Mouse (Mus musculus): Measurements from ENCODE around the gene Usp25.

Usp25 gene

GRCm38 (mm10) chr16:77013427-77014320 is at the start of gene Usp25:
Gene Usp25 (plus strand): TSS chr16:77013706.
- DNase-seq (ENCODE audit: low read depth, low spot score): peak; percentile 85

DNA sequence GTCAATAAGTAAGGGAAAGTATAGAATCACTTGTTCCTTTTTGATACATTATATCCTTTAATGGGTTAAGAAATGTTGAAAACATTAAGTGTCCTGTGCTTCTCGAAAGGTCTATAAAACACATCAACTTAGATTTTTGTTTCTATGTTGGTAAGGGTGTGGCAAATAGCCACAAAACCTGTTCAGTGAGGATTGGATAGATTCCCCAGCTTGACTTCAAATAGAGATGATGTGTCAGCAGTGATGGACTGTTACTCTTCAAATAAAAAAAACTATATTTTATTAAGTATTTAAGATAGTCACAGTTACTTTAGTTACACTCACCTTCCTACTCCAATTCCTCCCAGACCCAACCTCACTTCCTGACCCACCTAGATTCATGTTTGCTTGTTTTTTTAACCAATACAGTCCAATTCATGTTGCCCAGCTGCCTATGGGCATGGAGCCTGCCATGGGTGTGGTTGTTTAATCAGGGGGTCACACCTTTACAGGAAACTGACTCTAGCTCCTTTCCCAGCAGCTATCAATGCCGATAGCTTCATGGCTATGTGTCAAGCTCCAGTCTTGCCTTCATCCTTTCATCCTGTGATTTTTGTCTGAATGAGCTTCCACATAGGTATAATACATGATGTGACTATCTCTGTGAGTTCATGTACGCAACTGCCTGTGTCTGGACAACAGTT is 45.8 kb upstream of the Usp25 start:
- no peak for DNase-seq (ENCODE audit: low read depth, low spot score)

DNA sequence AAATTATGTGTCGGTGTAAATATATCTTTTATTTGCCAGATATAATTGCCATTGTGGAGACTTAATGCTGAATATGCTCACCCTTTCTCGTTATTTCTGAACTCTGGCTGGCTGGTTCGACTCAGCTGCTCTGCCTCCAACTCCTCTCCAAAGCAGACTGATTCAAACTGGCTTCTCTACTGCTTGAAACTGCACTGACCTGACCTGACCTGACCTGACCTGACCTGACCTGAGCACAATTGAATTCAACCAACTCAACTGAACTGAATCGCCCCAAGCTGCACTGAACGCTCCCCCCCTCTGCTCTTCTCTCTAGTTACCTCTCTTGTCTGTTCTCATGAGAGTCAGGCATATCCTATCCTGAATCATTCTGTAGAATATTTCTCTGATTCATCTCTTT is 42.3 kb upstream of the Usp25 start:
- no peak for DNase-seq (ENCODE audit: low read depth, low spot score)

DNA sequence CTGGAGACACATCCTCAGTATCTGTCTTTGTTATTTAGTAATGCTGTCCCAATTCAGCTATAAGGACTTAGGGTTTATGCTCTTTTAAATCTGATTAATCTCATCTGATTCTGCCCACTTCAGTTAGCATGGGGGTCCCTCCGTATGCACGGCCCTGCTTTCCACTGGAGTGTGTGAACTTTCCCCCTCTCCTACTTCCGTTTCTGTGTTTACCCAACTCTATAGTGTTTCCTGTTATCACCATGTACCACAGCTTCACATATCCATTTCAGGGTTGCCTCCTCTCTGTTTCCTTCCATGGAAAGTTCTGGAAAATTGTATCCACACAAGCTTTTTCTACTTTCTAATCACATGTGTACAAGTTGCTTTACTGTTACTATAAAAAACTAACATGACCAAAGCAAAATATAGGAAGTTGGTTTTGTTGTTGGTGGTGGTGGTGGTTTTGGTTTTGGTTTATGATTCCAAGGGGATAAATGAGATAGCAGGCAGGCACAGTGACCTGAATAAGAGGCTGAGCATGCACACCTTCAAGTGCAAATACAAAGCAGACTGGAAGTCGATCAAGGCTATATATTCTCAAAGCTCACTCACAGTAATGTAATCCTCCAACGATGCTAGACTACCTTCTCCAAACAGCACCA is 36.6 kb upstream of the Usp25 start:
- no peak for DNase-seq (ENCODE audit: low read depth, low spot score)

GRCm38 (mm10) chr16:76983696-76984095 is 29.8 kb upstream of the Usp25 start:
- DNase-seq (ENCODE audit: low read depth, low spot score): peak; percentile 73

DNA sequence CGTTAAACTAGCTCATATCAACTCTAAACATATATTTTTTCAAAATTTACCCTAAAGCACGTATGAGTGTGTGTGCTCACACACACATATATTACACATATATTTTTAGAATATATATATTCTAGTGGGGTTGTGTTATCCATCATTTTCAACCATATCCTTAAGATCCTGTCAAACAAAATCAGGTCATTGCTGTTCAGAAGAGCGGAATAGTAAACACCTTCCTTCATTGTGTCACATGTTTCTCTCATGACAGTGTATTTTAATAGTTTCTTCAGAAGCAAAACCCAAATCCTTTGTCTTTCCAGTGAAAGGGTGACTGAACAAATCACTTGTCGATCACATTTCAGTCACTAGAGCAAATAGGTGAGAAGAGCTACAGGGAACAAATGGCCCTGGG is 25.8 kb upstream of the Usp25 start:
- DNase-seq (ENCODE audit: low read depth, low spot score): no peak

- no peak for DNase-seq (ENCODE audit: low read depth, low spot score)
Measured at GRCm38 (mm10) chr16:77003900-77004299, 9.6 kb upstream of the Usp25 start.

DNA sequence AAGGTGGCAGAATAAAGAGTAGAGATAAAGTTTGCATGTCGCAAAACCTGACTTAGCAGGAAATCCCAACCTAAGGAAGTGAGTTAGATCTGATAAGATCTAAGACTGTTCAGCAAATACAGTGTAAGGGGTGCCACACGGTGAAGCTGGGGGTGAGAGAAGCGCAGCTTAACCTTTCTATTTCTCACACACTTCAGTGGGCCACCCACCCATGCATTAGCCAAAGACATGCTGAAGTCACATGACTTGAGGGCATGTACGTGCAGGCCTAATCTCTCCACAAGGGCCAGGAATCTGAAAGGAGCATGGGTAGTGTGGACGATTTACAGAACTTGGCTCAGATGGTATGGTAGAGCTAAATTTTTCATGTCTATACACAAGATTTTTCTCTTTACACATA is 4.3 kb upstream of the Usp25 start:
- DNase-seq (ENCODE audit: low read depth, low spot score): no peak

- DNase-seq (ENCODE audit: low read depth, low spot score): no peak
Measured at GRCm38 (mm10) chr16:77014321-77015211, 1.1 kb downstream of the Usp25 start.

GRCm38 (mm10) chr16:77015380-77016346 is 2.2 kb downstream of the Usp25 start:
- no peak for DNase-seq (ENCODE audit: low read depth, low spot score)

DNA sequence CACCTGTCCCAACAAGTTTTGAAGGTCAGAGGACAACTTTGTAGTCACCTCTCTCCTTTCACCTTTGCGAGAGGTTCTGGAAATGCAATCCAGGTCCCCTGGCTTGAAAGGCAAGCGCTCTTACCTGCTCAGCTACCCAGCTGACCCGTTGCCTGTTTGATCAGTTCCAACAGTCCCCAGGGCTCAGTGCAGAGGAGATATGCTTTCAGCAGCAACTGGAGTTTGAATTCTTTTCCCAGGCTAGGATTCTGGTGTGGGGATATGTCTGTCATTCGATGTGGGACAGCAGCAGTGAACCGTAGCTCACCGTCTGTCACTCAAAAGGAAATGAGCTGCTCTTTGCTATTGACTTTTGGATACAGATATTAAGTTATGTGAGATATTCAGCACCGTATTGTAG is 4.4 kb downstream of the Usp25 start:
- DNase-seq (ENCODE audit: low read depth, low spot score): no peak

- no peak for DNase-seq (ENCODE audit: low read depth, low spot score)
Measured at GRCm38 (mm10) chr16:77020190-77020589, 6.7 kb downstream of the Usp25 start.

DNA sequence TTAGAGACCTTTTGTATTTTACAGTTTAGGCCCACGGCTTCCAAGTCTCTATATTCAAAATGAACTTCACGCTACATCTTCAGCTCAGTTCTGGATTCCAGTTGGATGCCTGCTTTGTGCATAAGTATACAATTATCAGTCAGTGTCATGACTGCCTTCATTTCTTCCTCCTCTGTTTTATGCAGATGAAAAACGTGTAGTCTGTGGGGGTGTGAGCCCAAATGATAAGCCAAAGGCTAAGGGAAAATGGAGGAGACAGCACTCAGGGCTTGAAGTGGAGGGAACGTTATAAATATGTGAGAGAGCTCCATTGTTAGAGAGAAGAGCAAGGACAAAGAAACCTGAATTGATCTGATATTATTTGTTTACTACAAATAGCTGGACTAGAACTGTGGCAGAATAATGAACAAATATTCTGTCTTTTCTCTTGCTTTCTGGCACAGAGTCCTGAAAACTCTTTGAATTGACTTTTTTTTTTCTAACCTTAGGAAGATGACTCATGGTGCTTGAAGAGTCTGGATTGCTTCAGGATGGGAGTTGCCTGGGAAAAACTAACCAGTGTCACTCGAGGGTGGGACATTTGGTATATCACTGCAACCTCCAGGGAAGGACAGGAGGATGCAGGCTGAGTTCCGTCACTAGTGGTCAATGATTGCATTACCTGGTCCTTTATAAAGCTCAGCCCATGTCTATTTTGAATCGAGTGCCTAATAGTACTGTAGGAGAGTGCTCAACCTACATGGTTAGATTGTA is 10.3 kb downstream of the Usp25 start:
- no peak for DNase-seq (ENCODE audit: low read depth, low spot score)

DNA sequence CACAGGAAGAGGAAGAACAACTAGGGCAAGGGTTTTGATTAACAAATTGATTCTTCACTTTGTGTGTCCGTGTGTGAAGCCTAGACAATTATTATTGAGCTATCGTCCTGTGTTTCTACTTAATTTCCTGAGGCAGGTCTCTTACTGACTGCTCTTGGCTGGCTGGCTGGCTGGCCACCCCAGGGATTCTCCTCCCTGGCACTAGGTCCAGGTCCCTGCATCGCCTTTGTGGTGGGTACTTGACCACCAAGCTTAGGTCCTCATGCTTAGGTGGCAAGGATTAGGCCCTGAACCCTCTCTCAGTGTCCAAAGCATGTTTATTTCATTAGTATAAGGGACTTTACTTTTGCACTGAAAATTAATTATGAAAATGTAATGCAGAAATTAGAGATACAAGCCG is 12.6 kb downstream of the Usp25 start:
- DNase-seq (ENCODE audit: low read depth, low spot score): no peak

- DNase-seq (ENCODE audit: low read depth, low spot score): no peak
Measured at GRCm38 (mm10) chr16:77026933-77027332, 13.4 kb downstream of the Usp25 start.

DNA sequence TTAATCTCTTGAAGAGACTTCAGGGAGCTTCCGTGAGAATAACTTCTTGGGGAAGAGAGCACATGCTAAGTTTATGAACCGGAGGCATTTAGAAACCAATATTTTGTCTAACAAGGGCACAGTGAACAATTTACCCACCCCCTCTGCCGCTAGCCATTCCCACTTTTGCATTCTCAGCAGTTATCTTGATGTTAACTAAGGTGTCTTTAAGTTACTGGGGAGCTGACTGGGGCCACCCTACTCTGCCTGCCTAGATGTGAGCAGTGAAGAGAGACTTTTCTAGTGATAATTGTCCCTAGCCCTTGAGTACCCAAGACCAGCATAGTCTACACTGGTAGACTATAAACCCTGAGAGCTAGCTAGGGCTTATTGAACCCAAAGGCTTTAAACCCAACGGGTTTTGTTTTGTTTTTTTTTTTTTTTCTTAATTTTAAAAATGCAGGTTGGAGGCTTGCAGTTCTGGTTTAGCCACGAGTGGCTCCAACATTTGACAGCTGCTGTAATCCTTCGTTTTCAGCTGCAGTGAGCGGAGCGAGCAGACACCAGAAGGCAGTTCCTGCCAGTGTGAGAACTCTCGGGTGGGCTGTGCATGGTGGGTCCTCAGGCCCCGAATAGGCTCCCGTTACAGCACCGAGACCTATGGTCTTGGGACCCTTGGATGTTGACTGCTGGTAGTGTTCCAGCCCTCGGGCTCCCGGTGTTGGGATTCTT is 14.6 kb downstream of the Usp25 start:
- DNase-seq (ENCODE audit: low read depth, low spot score): no peak

GRCm38 (mm10) chr16:77028687-77029417 is 15.3 kb downstream of the Usp25 start:
- peak; percentile 64 for DNase-seq (ENCODE audit: low read depth, low spot score)

- no peak for DNase-seq (ENCODE audit: low read depth, low spot score)
Measured at GRCm38 (mm10) chr16:77030435-77030834, 16.9 kb downstream of the Usp25 start.
